Mouse (Mus musculus): ENCODE results near the gene Cav3. TPM values are rescaled to one million over a fixed set of nuclear protein-coding genes. Genes with fewer than 3 reads are reported as not detected.

Gene Cav3
- polyA plus RNA-seq, 1 experiment from 2014 or later, result 0.11 TPM

DNA sequence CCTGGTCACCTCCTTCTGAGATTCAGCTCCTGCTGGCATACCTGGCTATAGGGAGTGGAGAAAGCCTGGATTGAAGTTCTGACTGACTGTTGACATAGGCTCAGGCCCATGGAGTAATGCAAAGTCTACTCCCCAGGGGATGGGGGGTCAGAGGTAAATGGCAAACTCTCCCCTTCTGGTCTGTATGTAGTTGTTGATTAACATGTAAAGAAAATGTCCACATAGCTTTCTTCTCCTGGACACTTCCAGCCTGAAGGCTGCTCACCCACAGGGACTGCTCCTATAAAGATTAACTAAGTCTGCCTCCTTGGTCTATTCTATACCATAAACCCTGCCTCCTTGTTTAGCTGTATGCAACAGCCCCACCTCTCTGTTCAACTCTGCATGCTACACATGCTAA is 6.7 kb downstream of the Cav3 start:
- Histone ChIP-seq H3K27me3 (ENCODE audit: control insufficient read depth, insufficient read depth, low read length) (no peaks in the 10 kb centered on the region), H3K9ac (ENCODE audit: low read length) (no peak overlapping the region), H3K4me3 (ENCODE audit: low read depth, low read length) (no peak overlapping the region), H3K4me2 (no peak overlapping the region), H3K4me1 (ENCODE audit: control insufficient read depth, insufficient read depth, low read length) (no peaks in the 10 kb centered on the region), H3K27ac (ENCODE audit: low read depth, low read length) (no peak overlapping the region), H3K9me3 (ENCODE audit: control insufficient read depth, low read length) (no peaks in the 10 kb centered on the region), H3K36me3 (ENCODE audit: control insufficient read depth, insufficient read depth, low read length) (no peaks in the 10 kb centered on the region)
- DNase-seq (ENCODE audit: low spot score, missing footprints) (no peak), ATAC-seq (ENCODE audit: low FRiP score) (no peak)

DNA sequence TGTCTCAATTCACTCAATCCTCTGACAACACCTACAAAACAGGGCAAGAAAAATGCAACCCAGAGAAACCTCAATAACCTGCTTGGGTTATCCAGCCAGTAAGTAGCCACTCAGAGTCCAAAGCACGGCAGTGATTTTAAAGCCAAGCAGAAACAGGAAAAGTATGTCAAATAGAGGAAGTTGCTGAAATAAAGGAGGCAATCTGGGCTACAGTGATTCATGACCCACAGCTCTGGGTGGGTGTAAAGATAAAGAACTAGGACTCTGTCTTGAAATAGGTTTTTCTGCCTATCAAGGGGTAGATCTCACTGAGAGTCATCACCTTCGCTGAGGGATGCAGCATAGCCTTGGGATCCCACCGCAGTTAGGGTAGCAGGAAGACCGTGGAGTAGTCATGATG is 12.3 kb downstream of the Cav3 start:
- Histone ChIP-seq H3K27me3 (ENCODE audit: control insufficient read depth, insufficient read depth, low read length) (no peaks in the 10 kb centered on the region), H3K4me1 (ENCODE audit: control insufficient read depth, insufficient read depth, low read length) (no peaks in the 10 kb centered on the region), H3K4me2 (no peak overlapping the region), H3K27ac (ENCODE audit: low read depth, low read length) (no peak overlapping the region), H3K9me3 (ENCODE audit: control insufficient read depth, low read length) (no peaks in the 10 kb centered on the region), H3K9ac (ENCODE audit: low read length) (no peak overlapping the region), H3K4me3 (ENCODE audit: low read depth, low read length) (no peak overlapping the region), H3K36me3 (ENCODE audit: control insufficient read depth, insufficient read depth, low read length) (no peaks in the 10 kb centered on the region)
- ATAC-seq (ENCODE audit: low FRiP score) (no peak), DNase-seq (ENCODE audit: low spot score, missing footprints) (no peak)
- 92% methylated on average over 4 of the region's 4 CpGs for WGBS

GRCm38 (mm10) chr6:112479861-112480260 is 20.6 kb downstream of the Cav3 start:
- Histone ChIP-seq H3K4me3 (ENCODE audit: low read depth, low read length) (no peak overlapping the region), H3K4me1 (ENCODE audit: control insufficient read depth, insufficient read depth, low read length) (no peaks in the 10 kb centered on the region), H3K4me2 (no peak overlapping the region), H3K27ac (ENCODE audit: low read depth, low read length) (no peak overlapping the region), H3K36me3 (ENCODE audit: control insufficient read depth, insufficient read depth, low read length) (no peaks in the 10 kb centered on the region), H3K9ac (ENCODE audit: low read length) (no peak overlapping the region), H3K9me3 (ENCODE audit: control insufficient read depth, low read length) (no peaks in the 10 kb centered on the region), H3K27me3 (ENCODE audit: control insufficient read depth, insufficient read depth, low read length) (no peaks in the 10 kb centered on the region)
- DNase-seq (ENCODE audit: low spot score, missing footprints) (no peak), ATAC-seq (ENCODE audit: low FRiP score) (peak; percentile 38; the same call in 1 of the 2 replicates)
- 61% methylated on average over 13 of the region's 13 CpGs for WGBS

DNA sequence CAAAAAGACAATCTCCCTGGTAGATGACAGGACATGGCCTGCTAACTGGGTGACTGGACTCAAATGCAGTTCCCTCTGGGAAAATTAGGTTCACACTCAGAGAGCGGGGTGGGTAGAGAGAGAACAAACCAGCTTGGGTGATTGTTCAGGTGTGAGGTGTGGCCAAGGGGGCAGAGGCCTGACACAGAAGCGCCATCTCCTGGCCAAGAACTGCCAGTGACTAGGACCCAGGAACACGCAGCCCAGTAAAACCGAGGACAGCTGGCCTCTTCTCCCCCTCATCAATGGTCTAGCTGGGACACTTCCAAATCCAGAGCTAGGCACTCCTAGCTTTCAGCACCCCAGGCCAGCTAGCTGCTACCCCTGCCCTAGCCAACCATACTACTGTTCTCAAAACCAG is 25.0 kb downstream of the Cav3 start:
- no peak overlapping the region for H3K4me3 ChIP-seq (ENCODE audit: low read depth, low read length)
- ATAC-seq (ENCODE audit: low FRiP score) (peak; percentile 53), DNase-seq (ENCODE audit: low spot score, missing footprints) (peak; percentile 84)
- no peak overlapping the region for H3K27ac ChIP-seq (ENCODE audit: low read depth, low read length)
- H3K27me3 ChIP-seq (ENCODE audit: control insufficient read depth, insufficient read depth, low read length), result peaks cover 26% of the 10 kb centered on the region
- WGBS, result 9% methylated on average over 4 of the region's 4 CpGs
- H3K9me3 ChIP-seq (ENCODE audit: control insufficient read depth, low read length), result no peaks in the 10 kb centered on the region
- H3K4me2 ChIP-seq, result no peak overlapping the region
- H3K36me3 ChIP-seq (ENCODE audit: control insufficient read depth, insufficient read depth, low read length), result no peaks in the 10 kb centered on the region
- peaks cover 6% of the 10 kb centered on the region for H3K4me1 ChIP-seq (ENCODE audit: control insufficient read depth, insufficient read depth, low read length)
- H3K9ac ChIP-seq (ENCODE audit: low read length), result no peak overlapping the region

GRCm38 (mm10) chr6:112487993-112488392 is 28.7 kb downstream of the Cav3 start:
- H3K4me1 ChIP-seq (ENCODE audit: control insufficient read depth, insufficient read depth, low read length), result peaks cover 15% of the 10 kb centered on the region
- no peak overlapping the region for H3K9ac ChIP-seq (ENCODE audit: low read length)
- 83% methylated on average over 5 of the region's 5 CpGs for whole genome bisulfite sequencing
- peaks cover 51% of the 10 kb centered on the region for H3K27me3 ChIP-seq (ENCODE audit: control insufficient read depth, insufficient read depth, low read length)
- peak; percentile 54 for DNase-seq (ENCODE audit: low spot score, missing footprints)
- H3K9me3 ChIP-seq (ENCODE audit: control insufficient read depth, low read length), result no peaks in the 10 kb centered on the region
- no peak overlapping the region for H3K27ac ChIP-seq (ENCODE audit: low read depth, low read length)
- no peak for ATAC-seq (ENCODE audit: low FRiP score)
- H3K4me3 ChIP-seq (ENCODE audit: low read depth, low read length), result no peak overlapping the region
- no peak overlapping the region for H3K4me2 ChIP-seq
- H3K36me3 ChIP-seq (ENCODE audit: control insufficient read depth, insufficient read depth, low read length), result no peaks in the 10 kb centered on the region

GRCm38 (mm10) chr6:112488821-112489180 is 29.5 kb downstream of the Cav3 start:
- Histone ChIP-seq H3K4me1 (ENCODE audit: control insufficient read depth, insufficient read depth, low read length) (peaks cover 15% of the 10 kb centered on the region), H3K4me2 (peak overlapping the region; percentile 41), H3K27ac (ENCODE audit: low read depth, low read length) (no peak overlapping the region), H3K27me3 (ENCODE audit: control insufficient read depth, insufficient read depth, low read length) (peaks cover 51% of the 10 kb centered on the region), H3K36me3 (ENCODE audit: control insufficient read depth, insufficient read depth, low read length) (no peaks in the 10 kb centered on the region), H3K9ac (ENCODE audit: low read length) (no peak overlapping the region), H3K9me3 (ENCODE audit: control insufficient read depth, low read length) (no peaks in the 10 kb centered on the region), H3K4me3 (ENCODE audit: low read depth, low read length) (peak overlapping the region; percentile 26; the same call in 1 of the 2 replicates)
- WGBS, result 28% methylated on average over 24 of the region's 24 CpGs
- DNase-seq (ENCODE audit: low spot score, missing footprints) (no peak), ATAC-seq (ENCODE audit: low FRiP score) (no peak; the same call in 1 of the 2 replicates)

DNA sequence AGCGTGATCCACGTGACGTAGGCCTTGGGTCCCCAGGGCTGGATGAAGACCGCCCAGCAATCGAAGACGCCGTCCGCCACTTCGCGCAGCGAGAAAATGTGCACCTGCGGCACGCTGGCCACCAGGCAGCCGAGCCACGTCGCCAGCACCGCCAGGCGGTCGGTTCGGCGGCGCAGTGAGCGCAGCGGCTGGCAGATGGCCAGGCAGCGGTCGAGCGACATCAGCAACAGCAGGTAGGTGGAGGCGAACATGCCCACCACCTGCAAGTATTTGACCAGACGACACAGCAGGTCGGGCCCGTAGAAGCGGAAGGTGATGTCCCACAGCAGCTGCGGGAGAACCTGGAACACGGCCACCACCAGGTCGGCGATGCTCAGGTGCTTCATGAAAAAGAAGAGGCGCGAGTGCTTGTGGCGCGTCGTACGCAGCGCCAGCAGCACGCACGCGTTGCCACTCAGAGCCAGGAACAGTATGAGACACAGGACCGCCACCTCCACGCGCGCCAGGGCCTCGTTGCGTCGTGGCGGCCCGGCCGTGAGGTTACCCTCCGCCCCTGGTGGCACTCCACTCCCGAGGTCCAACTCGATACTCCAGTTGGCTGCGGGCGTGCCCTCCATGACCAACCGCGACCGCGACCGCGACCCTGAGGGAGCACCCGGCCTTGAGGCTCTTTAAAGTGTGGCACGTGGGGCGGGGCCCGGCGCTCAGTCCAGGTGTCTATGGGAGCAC is 30.0 kb downstream of the Cav3 start:
- Histone ChIP-seq H3K9ac (ENCODE audit: low read length) (no peak overlapping the region), H3K4me1 (ENCODE audit: control insufficient read depth, insufficient read depth, low read length) (peaks cover 15% of the 10 kb centered on the region), H3K4me2 (peak overlapping the region; percentile 41), H3K9me3 (ENCODE audit: control insufficient read depth, low read length) (no peaks in the 10 kb centered on the region), H3K4me3 (ENCODE audit: low read depth, low read length) (peak overlapping the region; percentile 26), H3K36me3 (ENCODE audit: control insufficient read depth, insufficient read depth, low read length) (no peaks in the 10 kb centered on the region), H3K27me3 (ENCODE audit: control insufficient read depth, insufficient read depth, low read length) (peaks cover 51% of the 10 kb centered on the region), H3K27ac (ENCODE audit: low read depth, low read length) (no peak overlapping the region)
- ATAC-seq (ENCODE audit: low FRiP score) (peak; percentile 48), DNase-seq (ENCODE audit: low spot score, missing footprints) (peak; percentile 92)
- 5% methylated on average over 72 of the region's 72 CpGs for WGBS

DNA sequence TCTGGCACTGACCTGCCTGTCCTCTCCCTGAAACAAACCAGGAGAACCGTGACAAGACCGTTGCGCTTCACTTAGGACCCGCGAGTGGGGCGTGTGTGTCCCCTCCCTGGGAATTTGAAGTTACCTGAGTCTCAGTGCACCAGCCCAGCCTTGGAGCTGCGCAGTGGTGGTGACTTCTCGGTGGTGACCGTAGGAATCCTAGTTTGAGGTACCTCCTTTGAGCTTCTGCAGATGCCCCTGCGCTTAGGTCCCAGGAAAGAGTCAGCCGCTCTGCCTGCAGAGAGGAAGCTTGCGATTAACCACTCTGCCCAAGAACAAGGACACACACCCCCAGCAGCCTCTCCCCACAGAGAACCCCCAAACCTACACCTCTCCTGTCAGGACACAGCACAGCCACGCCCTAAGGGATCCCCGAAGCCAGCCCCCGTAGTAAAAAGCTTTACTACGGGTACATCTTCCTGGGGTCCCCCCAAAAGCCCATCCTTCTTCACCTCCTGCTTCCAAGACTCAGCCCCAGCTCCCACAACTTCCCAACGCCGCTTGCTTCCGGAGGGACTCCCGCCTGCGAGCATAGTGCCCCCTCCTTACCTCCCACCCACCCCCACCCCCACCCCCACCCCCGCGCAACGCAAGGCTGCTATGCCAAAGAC is 30.7 kb downstream of the Cav3 start, which contains the start of gene Oxtr:
Gene Oxtr, minus strand, starts transcription at position 34 of the 650 bp plus-strand sequence.
- 7% methylated on average over 24 of the region's 24 CpGs for WGBS
- DNase-seq (ENCODE audit: low spot score, missing footprints) (peak; percentile 90), ATAC-seq (ENCODE audit: low FRiP score) (peak; percentile 26)
- peak within 1 kb of the TSS; percentile 51 for H3K4me2 ChIP-seq
- peak within 1 kb of the TSS; percentile 27 for H3K4me3 ChIP-seq (ENCODE audit: low read depth, low read length)
- H3K9me3 ChIP-seq (ENCODE audit: control insufficient read depth, low read length), result no peaks in the 10 kb centered on the region
- H3K27ac ChIP-seq (ENCODE audit: low read depth, low read length), result no peak within 1 kb of the TSS
- peaks cover 15% of the 10 kb centered on the region for H3K4me1 ChIP-seq (ENCODE audit: control insufficient read depth, insufficient read depth, low read length)
- no peaks in the 10 kb centered on the region for H3K36me3 ChIP-seq (ENCODE audit: control insufficient read depth, insufficient read depth, low read length)
- peak within 1 kb of the TSS; percentile 47; the same call in 1 of the 2 replicates for H3K9ac ChIP-seq (ENCODE audit: low read length)
- peaks cover 51% of the 10 kb centered on the region for H3K27me3 ChIP-seq (ENCODE audit: control insufficient read depth, insufficient read depth, low read length)

- no peaks in the 10 kb centered on the region for H3K9me3 ChIP-seq (ENCODE audit: control insufficient read depth, low read length)
- H3K4me1 ChIP-seq (ENCODE audit: control insufficient read depth, insufficient read depth, low read length), result peaks cover 15% of the 10 kb centered on the region
- peak; percentile 98 for DNase-seq (ENCODE audit: low spot score, missing footprints)
- peak overlapping the region; percentile 27 for H3K4me3 ChIP-seq (ENCODE audit: low read depth, low read length)
- ATAC-seq (ENCODE audit: low FRiP score), result peak; percentile 66
- no peak overlapping the region for H3K27ac ChIP-seq (ENCODE audit: low read depth, low read length)
- peak overlapping the region; percentile 51 for H3K4me2 ChIP-seq
- 1% methylated on average over 35 of the region's 35 CpGs for WGBS
- no peaks in the 10 kb centered on the region for H3K36me3 ChIP-seq (ENCODE audit: control insufficient read depth, insufficient read depth, low read length)
- H3K27me3 ChIP-seq (ENCODE audit: control insufficient read depth, insufficient read depth, low read length), result peaks cover 51% of the 10 kb centered on the region
- H3K9ac ChIP-seq (ENCODE audit: low read length), result peak overlapping the region; percentile 47; the same call in 1 of the 2 replicates
Observed at GRCm38 (mm10) chr6:112490625-112491242, 31.4 kb downstream of the Cav3 start.

All from midbrain, embryonic 11.5 days (tissue).